Mouse (Mus musculus) heart, embryonic 10.5 days (tissue): ENCODE measurements around the gene Srcap. TPM values are rescaled to one million over a fixed set of nuclear protein-coding genes. Genes with fewer than 3 reads are reported as not detected.
A peak's percentile ranks its signal among the peaks of the same experiment; 100 is the strongest.
"Not testable (repeated sequence)": the region's sequence is repeated elsewhere in the genome, so short reads cannot be mapped to it uniquely, and the experiment has no call there.

ENCODE experiments used
- DNase-seq: peaks from one replicate; pipeline ENCODE4 v3.0.0-alpha.2; 2017; ENCODE audit warnings: low spot score
- H3K27ac ChIP-seq: fragments of 300-500 bp; sonication (generic); 2 replicates; pipeline ENCODE4 v1.5.1; 2016; ENCODE audit warnings: mild to moderate bottlenecking
- H3K27me3 ChIP-seq: fragments of 300-500 bp; sonication (generic); 2 replicates; pipeline ENCODE4 v1.6.1; 2016; ENCODE audit warnings: mild to moderate bottlenecking; ENCODE audit not compliant: poor library complexity, insufficient read depth, severe bottlenecking
- H3K36me3 ChIP-seq: fragments of 300-500 bp; sonication (generic); 2 replicates; pipeline ENCODE4 v1.6.1; 2016; ENCODE audit warnings: mild to moderate bottlenecking, moderate library complexity
- H3K4me1 ChIP-seq: fragments of 300-500 bp; sonication (generic); 2 replicates; pipeline ENCODE4 v1.6.1; 2016; ENCODE audit warnings: mild to moderate bottlenecking
- H3K4me3 ChIP-seq: fragments of 300-500 bp; sonication (generic); 2 replicates; pipeline ENCODE4 v1.5.1; 2016; ENCODE audit warnings: mild to moderate bottlenecking, moderate library complexity
- H3K9me3 ChIP-seq: fragments of 300-500 bp; sonication (generic); 2 replicates; pipeline ENCODE4 v1.6.1; 2016; ENCODE audit warnings: mild to moderate bottlenecking, moderate library complexity
- WGBS: fragments of 180-500 bp; shearing (Covaris S2); methylation state at CpG from one replicate; pipeline ENCODE4 v1.1.7; 2016; 5-methylcytosine and 5-hydroxymethylcytosine counted together
- polyA plus RNA-seq: library from polyadenylated mRNA; unstranded; fragments of >200 nt; fragmentation: Nextera tagmentation; extraction: Ambion mirVana; gene quantifications from 2 replicates; pipeline ENCODE4 v1.2.1, GENCODE M21; 2016

Gene Srcap
- polyA plus RNA-seq, 1 experiment from 2014 or later = 56.4 TPM

GRCm38 (mm10) chr7:127476855-127477254 lies 34.9 kb upstream of the Srcap start:
- H3K9me3 ChIP-seq = no peaks in the 10 kb centered on the region
- DNase-seq = no peak
- H3K36me3 ChIP-seq = peaks cover 51% of the 10 kb centered on the region
- H3K4me1 ChIP-seq = peaks cover 32% of the 10 kb centered on the region
- WGBS = 72% methylated on average over 4 of the region's 4 CpGs
- H3K27me3 ChIP-seq = no peaks in the 10 kb centered on the region
- H3K4me3 ChIP-seq = peak overlapping the region; percentile 100
- peak overlapping the region; percentile 95; the same call in 1 of the 2 replicates for H3K27ac ChIP-seq

DNA sequence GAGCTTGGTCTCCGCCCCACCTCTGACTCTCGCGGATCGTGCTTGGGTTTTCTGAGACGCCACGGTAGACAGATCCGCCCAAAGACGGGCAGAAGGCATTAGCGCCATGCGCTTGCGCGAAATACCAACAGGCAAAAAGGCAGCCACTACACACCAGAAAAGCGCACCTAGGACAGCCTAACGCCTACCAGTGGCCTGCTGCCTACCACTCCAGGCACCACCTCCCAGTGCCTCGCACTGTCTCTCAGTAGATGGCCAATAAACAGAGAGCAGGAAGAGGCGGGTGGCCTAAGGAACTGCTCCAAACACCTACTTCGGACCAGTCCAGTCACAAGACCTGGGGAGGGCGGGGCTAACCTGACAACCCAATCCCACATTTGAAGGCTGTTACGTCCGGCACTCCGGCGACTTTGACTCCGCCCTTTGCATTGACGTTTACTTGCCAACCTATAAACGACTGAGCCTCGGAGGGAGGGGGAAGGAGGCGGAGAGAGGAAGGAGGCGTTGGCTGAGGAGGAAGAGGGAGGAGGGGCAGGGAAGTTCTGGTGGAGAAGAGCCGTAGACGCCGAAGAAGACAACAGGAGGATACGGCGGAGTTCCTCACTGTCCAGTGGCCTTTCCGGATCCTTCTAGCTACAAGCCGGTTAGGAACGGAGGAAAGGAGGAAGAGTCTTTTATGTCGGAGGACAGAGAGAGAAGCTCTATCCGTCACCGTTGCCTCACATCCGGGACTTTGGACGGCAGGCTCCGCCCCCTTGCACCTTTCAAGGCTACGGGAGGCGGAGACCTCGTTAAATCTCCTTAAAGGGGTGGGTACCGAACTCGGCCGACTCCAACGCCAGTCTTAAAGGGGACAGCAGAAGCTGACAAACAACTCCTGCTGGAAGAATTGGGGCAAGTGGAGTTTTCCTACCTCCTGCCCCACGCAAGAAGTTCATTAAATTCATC lies 33.8 kb upstream of the Srcap start:
- Histone ChIP-seq H3K9me3 (no peaks in the 10 kb centered on the region), H3K4me1 (peaks cover 24% of the 10 kb centered on the region), H3K27ac (peak overlapping the region; percentile 95), H3K4me3 (peak overlapping the region; percentile 100), H3K36me3 (peaks cover 61% of the 10 kb centered on the region), H3K27me3 (no peaks in the 10 kb centered on the region)
- WGBS = under 1% methylated on average over 50 of the region's 50 CpGs
- DNase-seq = peak; percentile 100

DNA sequence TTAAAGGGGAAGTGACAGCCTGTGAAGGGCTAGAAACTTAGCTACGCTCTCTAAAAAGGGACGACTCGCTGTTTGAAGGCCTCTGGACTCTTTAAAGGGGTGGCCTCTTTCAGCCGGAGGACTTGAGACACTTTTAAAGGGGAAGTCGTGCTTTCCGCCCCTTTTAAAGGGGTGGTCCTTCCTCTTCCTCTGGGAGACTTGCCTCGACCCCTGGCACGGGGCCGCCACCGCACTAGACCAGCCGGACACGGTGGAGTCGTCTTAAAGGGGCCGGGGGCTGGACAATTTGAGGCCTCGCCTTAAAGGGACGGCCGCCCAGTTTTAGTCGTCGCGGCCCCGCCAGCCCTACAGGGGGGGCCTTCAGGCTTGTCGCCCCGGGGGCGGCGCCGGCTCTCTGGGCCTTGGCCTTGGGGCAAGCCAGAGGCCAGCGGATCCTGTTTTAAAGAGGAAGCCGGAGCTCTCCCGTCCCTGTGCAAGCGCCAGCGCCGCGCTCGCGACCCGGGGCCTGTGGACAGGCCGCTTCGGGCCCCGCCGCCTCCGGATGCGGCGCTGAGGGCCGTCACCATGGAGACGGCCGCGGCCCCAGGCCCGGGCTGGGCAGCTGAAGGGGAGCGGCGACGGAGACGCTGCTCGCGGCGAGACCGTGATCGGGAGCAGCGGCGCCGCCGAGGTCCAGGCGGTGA lies 33.0 kb upstream of the Srcap start, which contains the start of gene Fbrs:
Gene Fbrs (plus strand): TSS at position 565 of the 683 bp plus-strand sequence.
- WGBS = under 1% methylated on average over 61 of the region's 62 CpGs
- no peaks in the 10 kb centered on the region for H3K9me3 ChIP-seq
- peak; percentile 98 for DNase-seq
- H3K4me1 ChIP-seq = peaks cover 24% of the 10 kb centered on the region
- peaks cover 63% of the 10 kb centered on the region for H3K36me3 ChIP-seq
- H3K4me3 ChIP-seq = peak within 1 kb of the TSS; percentile 100
- peak within 1 kb of the TSS; percentile 95 for H3K27ac ChIP-seq
- no peaks in the 10 kb centered on the region for H3K27me3 ChIP-seq

DNA sequence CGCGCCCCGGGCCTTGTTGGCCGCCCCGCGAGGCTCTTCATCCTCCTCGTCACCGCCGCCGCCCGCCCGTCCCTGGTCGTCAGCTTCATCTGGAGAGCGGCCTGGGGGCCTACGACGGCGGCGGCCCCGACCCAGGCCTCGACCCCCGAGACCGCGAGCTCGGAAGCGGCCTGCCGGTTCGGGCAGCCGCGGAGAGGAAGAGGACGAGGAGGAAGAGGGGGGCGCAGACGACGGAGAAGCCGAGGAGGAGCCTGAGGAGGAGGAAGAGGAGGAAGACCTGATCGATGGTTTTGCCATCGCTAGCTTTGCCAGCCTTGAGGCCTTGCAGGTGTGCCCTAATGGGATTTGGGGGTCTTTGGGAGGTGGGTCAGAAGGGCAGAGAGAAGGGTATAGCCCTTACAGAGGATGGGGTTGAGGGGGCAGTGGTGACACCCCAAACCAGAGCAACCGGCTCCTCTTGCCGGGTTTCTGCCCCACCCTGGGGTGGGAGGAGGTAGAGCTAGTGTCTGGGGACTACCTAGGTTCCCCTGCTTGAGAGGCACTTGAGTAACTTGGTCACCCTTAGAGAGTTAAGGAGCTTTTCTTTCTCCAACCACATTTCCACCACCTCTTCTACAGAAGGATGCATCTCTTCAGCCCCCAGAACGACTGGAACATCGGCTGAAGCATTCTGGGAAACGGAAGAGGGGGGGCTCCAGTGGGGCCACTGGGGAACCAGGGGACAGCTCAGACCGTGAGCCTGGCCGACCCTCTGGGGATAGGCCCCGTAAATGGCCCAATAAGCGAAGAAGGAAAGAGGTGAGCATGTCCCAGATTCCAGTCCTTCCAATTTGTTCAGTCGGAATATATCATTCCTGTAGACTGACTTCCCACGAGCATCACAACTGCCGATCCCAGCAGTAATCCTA lies 32.2 kb upstream of the Srcap start:
- WGBS = 6% methylated on average over 47 of the region's 48 CpGs
- Histone ChIP-seq H3K27ac (peak overlapping the region; percentile 95), H3K4me1 (peaks cover 24% of the 10 kb centered on the region), H3K4me3 (peak overlapping the region; percentile 100), H3K27me3 (no peaks in the 10 kb centered on the region), H3K36me3 (peaks cover 63% of the 10 kb centered on the region), H3K9me3 (no peaks in the 10 kb centered on the region)
- peak; percentile 74 for DNase-seq

DNA sequence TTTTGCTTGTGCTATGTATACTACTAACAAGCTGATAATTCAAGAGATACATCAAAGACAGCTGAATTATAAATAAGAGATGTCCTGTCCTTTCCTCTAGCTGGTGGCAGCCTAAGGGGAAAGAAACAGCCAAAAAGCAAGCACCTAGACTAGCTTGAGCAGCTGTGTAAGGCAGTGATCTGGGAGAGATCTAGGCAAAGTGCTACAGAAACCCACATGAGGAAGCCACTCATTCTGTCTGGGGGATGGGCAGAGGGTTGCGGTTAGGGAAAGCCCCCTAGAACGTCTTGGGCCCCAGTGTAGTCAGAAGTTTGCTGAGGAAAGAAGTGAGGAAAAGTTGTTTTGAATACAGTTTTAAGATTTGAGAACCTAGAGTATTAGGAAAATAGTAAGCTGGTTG lies 31.5 kb upstream of the Srcap start:
- H3K27me3 ChIP-seq = no peaks in the 10 kb centered on the region
- peak overlapping the region; percentile 100 for H3K4me3 ChIP-seq
- no peak for DNase-seq
- H3K4me1 ChIP-seq = peaks cover 24% of the 10 kb centered on the region
- H3K9me3 ChIP-seq = no peaks in the 10 kb centered on the region
- WGBS = 66% methylated on average over 2 of the region's 2 CpGs
- no peak overlapping the region for H3K27ac ChIP-seq
- peaks cover 63% of the 10 kb centered on the region for H3K36me3 ChIP-seq

DNA sequence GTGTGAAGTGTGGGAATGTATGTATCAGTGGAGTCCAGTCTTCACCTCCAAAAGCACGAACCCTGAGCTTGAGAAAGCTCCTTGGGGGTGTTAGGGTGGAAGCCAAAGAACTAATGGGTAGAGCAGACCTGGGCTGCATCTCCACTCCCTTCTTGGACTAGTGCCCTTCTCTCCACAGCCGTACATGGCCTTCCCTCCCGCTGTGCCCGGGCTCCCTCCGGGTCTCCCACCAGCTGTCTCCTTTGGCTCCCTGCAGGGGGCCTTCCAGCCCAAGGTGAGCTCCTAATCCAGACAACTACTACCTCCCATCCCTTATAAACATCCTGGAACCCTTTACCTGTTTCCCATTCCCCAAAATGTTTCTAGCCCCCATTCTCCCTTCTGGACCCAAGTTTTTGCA lies 26.4 kb upstream of the Srcap start:
- Histone ChIP-seq H3K27me3 (no peaks in the 10 kb centered on the region), H3K4me1 (peaks cover 6% of the 10 kb centered on the region), H3K9me3 (no peaks in the 10 kb centered on the region), H3K36me3 (peaks cover 95% of the 10 kb centered on the region), H3K4me3 (no peak overlapping the region), H3K27ac (no peak overlapping the region)
- no peak for DNase-seq
- 82% methylated on average over 5 of the region's 5 CpGs for WGBS

DNA sequence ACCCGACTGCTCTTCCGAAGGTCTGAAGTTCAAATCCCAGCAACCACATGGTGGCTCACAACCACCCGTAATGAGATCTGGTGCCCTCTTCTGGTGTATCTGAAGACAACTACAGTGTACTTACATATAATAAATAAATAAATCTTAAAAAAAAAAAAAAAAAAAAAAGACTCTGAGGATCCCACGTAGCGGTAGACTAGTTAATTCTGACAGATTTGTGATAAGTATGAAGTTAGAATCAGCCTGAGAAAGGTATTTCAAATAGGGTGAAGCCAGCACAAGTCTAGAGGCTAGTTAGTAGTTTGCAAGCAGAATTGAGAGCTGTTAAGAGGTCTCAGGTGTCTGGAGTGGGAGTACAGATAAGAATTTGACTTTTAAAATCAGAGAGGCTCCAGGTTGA lies 23.4 kb upstream of the Srcap start:
- H3K27ac ChIP-seq, H3K27me3 ChIP-seq, H3K4me1 ChIP-seq, H3K9me3 ChIP-seq, DNase-seq, H3K4me3 ChIP-seq: not testable (repeated sequence)
- 83% methylated on average over 5 of the region's 5 CpGs for WGBS
- H3K36me3 ChIP-seq = peaks cover 93% of the 10 kb centered on the region

DNA sequence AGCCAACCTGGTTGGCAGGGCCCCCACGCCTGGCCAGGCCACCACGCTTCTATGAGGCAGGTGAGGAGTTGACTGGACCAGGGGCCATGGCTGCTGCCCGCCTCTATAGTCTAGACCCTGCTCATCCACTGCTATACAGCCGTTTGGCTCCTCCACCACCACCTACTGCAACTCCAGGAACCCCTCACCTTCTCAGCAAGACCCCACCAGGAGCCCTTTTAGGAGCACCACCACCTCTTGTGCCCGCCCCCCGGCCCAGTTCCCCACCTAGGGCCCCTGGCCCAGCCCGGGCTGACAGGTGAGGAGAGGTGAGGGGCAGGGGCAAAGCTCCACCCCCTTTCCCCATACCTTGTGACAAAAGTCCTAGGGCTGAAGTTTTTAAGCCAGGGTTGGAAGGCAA lies 21.8 kb upstream of the Srcap start:
- Histone ChIP-seq H3K9me3 (no peaks in the 10 kb centered on the region), H3K27ac (no peak overlapping the region), H3K36me3 (peaks cover 77% of the 10 kb centered on the region), H3K4me1 (0 out of 2 replicates have a peak, but pooled peaks cover 8% of the 10 kb centered on the region), H3K27me3 (no peaks in the 10 kb centered on the region), H3K4me3 (no peak overlapping the region)
- WGBS = 86% methylated on average over 7 of the region's 7 CpGs
- no peak for DNase-seq

- DNase-seq = no peak
- H3K36me3 ChIP-seq = peaks cover 59% of the 10 kb centered on the region
- H3K4me1 ChIP-seq = 0 out of 2 replicates have a peak, but pooled peaks cover 8% of the 10 kb centered on the region
- H3K9me3 ChIP-seq = no peaks in the 10 kb centered on the region
- H3K4me3 ChIP-seq = no peak overlapping the region
- no peaks in the 10 kb centered on the region for H3K27me3 ChIP-seq
- WGBS = 79% methylated on average over 3 of the region's 3 CpGs
- no peak overlapping the region for H3K27ac ChIP-seq
Measured at GRCm38 (mm10) chr7:127491846-127492245, 19.9 kb upstream of the Srcap start.

- Histone ChIP-seq H3K9me3 (no peaks in the 10 kb centered on the region), H3K4me1 (0 out of 2 replicates have a peak, but pooled peaks cover 8% of the 10 kb centered on the region), H3K36me3 (peaks cover 32% of the 10 kb centered on the region), H3K27me3 (no peaks in the 10 kb centered on the region), H3K27ac (no peak overlapping the region), H3K4me3 (no peak overlapping the region)
- no peak for DNase-seq
Measured at GRCm38 (mm10) chr7:127494648-127495047, 17.1 kb upstream of the Srcap start.

- H3K36me3 ChIP-seq = peaks cover 5% of the 10 kb centered on the region
- no peaks in the 10 kb centered on the region for H3K9me3 ChIP-seq
- H3K27ac ChIP-seq = no peak overlapping the region
- 86% methylated on average over 2 of the region's 2 CpGs for WGBS
- 0 out of 2 replicates have a peak, but pooled peaks cover 8% of the 10 kb centered on the region for H3K4me1 ChIP-seq
- H3K27me3 ChIP-seq = no peaks in the 10 kb centered on the region
- no peak overlapping the region for H3K4me3 ChIP-seq
- no peak for DNase-seq
Measured at GRCm38 (mm10) chr7:127497382-127497781, 14.4 kb upstream of the Srcap start.

DNA sequence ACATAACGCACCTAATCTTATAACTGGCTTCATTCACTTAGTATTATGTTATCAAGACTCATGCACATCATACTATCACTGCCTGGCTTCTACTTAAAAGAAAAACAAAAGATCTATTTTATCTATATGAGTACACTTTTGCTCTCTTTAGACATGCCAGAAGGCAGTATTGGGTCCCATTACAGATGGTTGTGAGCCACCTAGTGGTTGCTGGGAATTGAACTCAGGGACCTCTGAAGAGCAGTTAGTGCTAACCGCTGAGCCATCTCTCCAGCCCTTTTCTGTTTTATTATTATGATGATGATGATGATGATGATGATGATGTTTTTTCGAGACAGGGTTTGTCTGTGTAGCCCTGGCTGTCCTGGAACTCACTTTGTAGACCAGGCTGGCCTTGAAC lies 13.4 kb upstream of the Srcap start:
- Histone ChIP-seq H3K9me3 (no peaks in the 10 kb centered on the region), H3K4me3 (no peak overlapping the region), H3K36me3 (no peaks in the 10 kb centered on the region), H3K27ac (no peak overlapping the region), H3K4me1 (0 out of 2 replicates have a peak, but pooled peaks cover 8% of the 10 kb centered on the region), H3K27me3 (no peaks in the 10 kb centered on the region)
- no peak for DNase-seq
- WGBS = 40% methylated on average over 3 of the region's 3 CpGs
